Mouse (Mus musculus): ENCODE results near the gene Slc2a2. TPM values are rescaled to one million over a fixed set of nuclear protein-coding genes. Genes with fewer than 3 reads are reported as not detected.
A peak's percentile ranks its signal among the peaks of the same experiment; 100 is the strongest.
"Not testable (repeated sequence)": the region's sequence is repeated elsewhere in the genome, so short reads cannot be mapped to it uniquely, and the experiment has no call there.

Slc2a2 gene
- polyA plus RNA-seq, 1 experiment from 2014 or later = 28.6 TPM

DNA sequence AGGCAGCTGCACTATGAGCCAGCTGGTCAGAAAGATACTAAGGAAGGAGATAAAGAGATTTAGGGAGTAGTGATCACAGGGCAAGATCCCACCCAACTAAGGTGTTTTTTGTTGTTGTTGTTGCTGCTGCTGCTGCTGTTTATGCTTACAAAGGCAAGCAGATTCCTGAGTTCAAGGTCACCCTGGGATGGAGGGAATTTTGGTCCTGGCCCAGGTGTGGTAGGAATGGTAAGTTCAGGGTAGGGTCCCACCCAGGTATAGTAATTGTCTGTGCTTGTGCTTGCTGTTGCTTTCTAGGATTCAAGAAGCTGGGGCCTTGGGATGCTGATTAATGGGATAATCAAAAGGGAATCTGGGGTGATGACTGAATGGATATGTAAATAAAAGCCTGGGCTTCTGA is 51.3 kb downstream of the Slc2a2 start:
- ATAC-seq (ENCODE audit: low FRiP score, low TSS enrichment) = no peak
- no peaks in the 10 kb centered on the region for H3K4me1 ChIP-seq (ENCODE audit: insufficient read depth, low read length)
- H3K4me2 ChIP-seq (replicated peaks; ENCODE audit: low read depth, low read length) = no peak overlapping the region

DNA sequence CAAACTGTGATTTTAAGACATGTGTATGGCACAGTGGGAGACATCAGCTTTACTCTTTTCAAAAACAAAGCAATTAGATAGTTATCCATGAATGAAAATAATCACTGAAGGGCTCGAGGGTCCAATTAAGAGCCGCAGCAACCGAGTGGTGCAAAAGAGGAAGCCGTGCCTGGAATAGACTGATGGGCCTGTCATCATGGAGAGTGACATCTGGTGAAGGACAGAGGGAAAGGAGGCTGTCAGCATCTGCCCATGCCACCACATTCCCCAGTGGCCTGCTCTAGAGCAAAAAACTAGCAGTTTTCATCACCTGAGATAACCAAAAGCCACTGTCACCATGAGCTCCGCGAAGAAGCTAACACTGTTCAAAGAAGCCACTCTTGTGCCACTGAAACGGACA is 57.8 kb downstream of the Slc2a2 start:
- Histone ChIP-seq H3K4me2 (replicated peaks; ENCODE audit: low read depth, low read length) (no peak overlapping the region), H3K4me3 (ENCODE audit: low read length) (no peak overlapping the region), H3K27me3 (ENCODE audit: insufficient read depth, low read length) (no peaks in the 10 kb centered on the region), H3K9me3 (ENCODE audit: low read length) (no peaks in the 10 kb centered on the region), H3K36me3 (ENCODE audit: insufficient read depth, low read length) (no peaks in the 10 kb centered on the region), H3K27ac (ENCODE audit: low read length) (no peak overlapping the region), H3K4me1 (ENCODE audit: insufficient read depth, low read length) (no peaks in the 10 kb centered on the region), H3K9ac (replicated peaks; ENCODE audit: low read length) (no peak overlapping the region)
- ATAC-seq (ENCODE audit: low FRiP score, low TSS enrichment) = no peak
- WGBS = 84% methylated on average over 7 of the region's 7 CpGs

More for the DNA sequence above, 51.3 kb downstream of the Slc2a2 start:
- H3K36me3 ChIP-seq (ENCODE audit: insufficient read depth, low read length) = no peaks in the 10 kb centered on the region
- no peak overlapping the region for H3K27ac ChIP-seq (ENCODE audit: low read length)
- H3K9me3 ChIP-seq (ENCODE audit: low read length) = no peaks in the 10 kb centered on the region
- H3K27me3 ChIP-seq (ENCODE audit: insufficient read depth, low read length) = no peaks in the 10 kb centered on the region
- no peak overlapping the region for H3K4me3 ChIP-seq (ENCODE audit: low read length)
- no peak overlapping the region for H3K9ac ChIP-seq (replicated peaks; ENCODE audit: low read length)

DNA sequence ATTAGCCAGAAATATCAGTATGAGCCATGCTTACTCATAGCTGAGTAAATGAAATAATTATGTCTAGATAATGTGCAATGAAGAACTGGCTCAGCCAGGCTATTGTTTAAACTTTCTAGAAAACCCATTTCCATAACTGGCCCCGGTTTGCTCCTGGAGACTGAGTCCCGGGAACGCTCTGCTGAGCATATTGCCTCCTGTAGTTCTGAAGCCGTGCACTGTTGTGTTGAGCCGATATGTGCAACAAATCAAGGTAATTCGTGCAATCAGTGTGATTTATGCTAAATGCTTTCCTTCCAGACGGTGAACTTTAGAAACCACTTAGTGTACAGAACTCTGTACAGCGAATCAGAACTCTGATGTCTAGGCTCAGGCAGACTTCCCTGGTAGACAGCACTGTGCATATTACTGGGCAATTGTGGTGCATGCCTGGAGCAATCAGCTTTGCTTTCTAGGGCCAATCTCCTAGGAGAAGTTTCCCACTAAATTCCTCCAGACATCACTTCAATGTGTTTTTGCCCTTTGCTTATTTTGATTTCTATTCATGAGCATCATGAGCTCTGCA is 63.6 kb downstream of the Slc2a2 start:
- no peak overlapping the region for H3K4me2 ChIP-seq (replicated peaks; ENCODE audit: low read depth, low read length)
- WGBS = 30% methylated on average over 8 of the region's 8 CpGs
- 0 out of 2 replicates have a peak, but pooled peaks have one; percentile 39 for ATAC-seq (ENCODE audit: low FRiP score, low TSS enrichment)

DNA sequence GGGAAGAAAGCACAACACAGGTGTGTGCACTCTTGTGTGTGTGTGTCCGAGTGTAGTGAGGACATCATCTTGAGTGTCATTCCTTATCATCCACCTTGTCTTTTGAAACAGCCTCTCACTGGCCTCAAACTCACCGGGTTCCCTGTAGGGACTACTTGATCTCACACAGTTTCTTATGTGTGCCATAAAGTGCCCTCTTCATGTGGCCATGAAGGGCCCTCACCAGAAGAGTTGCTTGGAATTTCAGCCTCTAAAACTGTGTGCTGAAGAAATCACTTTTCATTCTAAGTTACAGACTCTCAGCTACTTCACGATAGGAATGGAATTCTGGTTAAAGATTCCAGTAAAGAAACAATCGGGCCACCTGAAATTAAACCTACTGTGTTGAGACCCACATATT is 69.2 kb downstream of the Slc2a2 start:
- 90% methylated on average over 4 of the region's 4 CpGs for WGBS
- H3K9me3 ChIP-seq (ENCODE audit: low read length) = no peaks in the 10 kb centered on the region
- ATAC-seq (ENCODE audit: low FRiP score, low TSS enrichment) = no peak

More for the DNA sequence above, 63.6 kb downstream of the Slc2a2 start:
- H3K36me3 ChIP-seq (ENCODE audit: insufficient read depth, low read length) = no peaks in the 10 kb centered on the region
- H3K4me3 ChIP-seq (ENCODE audit: low read length) = no peak overlapping the region
- 0 out of 2 replicates have a peak, but pooled peaks cover 3% of the 10 kb centered on the region for H3K4me1 ChIP-seq (ENCODE audit: insufficient read depth, low read length)
- H3K9me3 ChIP-seq (ENCODE audit: low read length) = no peaks in the 10 kb centered on the region
- no peak overlapping the region for H3K9ac ChIP-seq (replicated peaks; ENCODE audit: low read length)
- H3K27me3 ChIP-seq (ENCODE audit: insufficient read depth, low read length) = no peaks in the 10 kb centered on the region
- no peak overlapping the region for H3K27ac ChIP-seq (ENCODE audit: low read length)

DNA sequence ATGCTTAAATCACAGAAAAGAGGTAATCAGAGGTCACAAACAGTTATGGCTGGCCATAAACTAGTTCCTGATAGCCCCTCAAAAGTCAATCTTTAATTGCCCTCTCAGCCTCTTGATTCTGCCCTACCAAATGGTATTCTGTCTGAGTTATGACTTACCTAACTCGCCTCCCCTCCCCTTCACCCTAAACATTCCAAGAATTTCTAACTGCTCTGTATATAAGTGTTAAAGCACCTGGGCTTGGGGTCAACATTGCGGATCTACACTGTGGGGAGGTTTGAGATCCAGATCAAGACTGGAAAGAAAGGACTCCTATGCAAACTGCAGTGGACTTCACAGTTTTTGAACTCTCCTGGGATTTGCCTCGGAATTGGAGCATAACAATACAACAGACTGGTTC is 70.5 kb downstream of the Slc2a2 start:
- H3K27ac ChIP-seq (ENCODE audit: low read length) = no peak overlapping the region
- H3K9ac ChIP-seq (replicated peaks; ENCODE audit: low read length) = no peak overlapping the region
- H3K4me2 ChIP-seq (replicated peaks; ENCODE audit: low read depth, low read length) = no peak overlapping the region
- H3K4me1 ChIP-seq (ENCODE audit: insufficient read depth, low read length) = no peaks in the 10 kb centered on the region
- no peaks in the 10 kb centered on the region for H3K36me3 ChIP-seq (ENCODE audit: insufficient read depth, low read length)
- H3K9me3 ChIP-seq (ENCODE audit: low read length) = no peaks in the 10 kb centered on the region
- WGBS = 55% methylated on average over 3 of the region's 3 CpGs
- H3K27me3 ChIP-seq (ENCODE audit: insufficient read depth, low read length) = no peaks in the 10 kb centered on the region
- no peak overlapping the region for H3K4me3 ChIP-seq (ENCODE audit: low read length)
- no peak for ATAC-seq (ENCODE audit: low FRiP score, low TSS enrichment)

More for the DNA sequence above, 69.2 kb downstream of the Slc2a2 start:
- H3K4me1 ChIP-seq (ENCODE audit: insufficient read depth, low read length) = no peaks in the 10 kb centered on the region
- no peak overlapping the region for H3K4me3 ChIP-seq (ENCODE audit: low read length)
- H3K36me3 ChIP-seq (ENCODE audit: insufficient read depth, low read length) = no peaks in the 10 kb centered on the region
- H3K9ac ChIP-seq (replicated peaks; ENCODE audit: low read length) = no peak overlapping the region
- H3K27me3 ChIP-seq (ENCODE audit: insufficient read depth, low read length) = no peaks in the 10 kb centered on the region
- no peak overlapping the region for H3K27ac ChIP-seq (ENCODE audit: low read length)
- H3K4me2 ChIP-seq (replicated peaks; ENCODE audit: low read depth, low read length) = no peak overlapping the region

DNA sequence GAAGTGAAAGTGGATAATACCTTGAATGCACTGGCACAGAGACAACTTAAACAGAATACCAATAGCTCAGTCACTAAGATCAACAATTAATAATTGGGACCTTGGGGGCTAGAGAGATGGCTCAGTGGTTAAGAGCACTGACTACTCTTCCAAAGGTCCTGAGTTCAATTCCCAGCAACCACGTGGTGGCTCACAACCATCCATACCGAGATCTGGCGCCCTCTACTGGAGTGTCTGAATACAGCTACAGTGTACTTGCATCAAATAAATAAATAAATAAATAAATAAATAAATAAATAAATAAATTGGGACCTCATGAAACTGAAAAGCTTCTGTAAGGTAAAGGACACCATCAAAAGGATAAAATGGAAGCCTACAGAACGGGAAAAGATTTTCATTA is 75.2 kb downstream of the Slc2a2 start:
- H3K27me3 ChIP-seq (ENCODE audit: insufficient read depth, low read length); H3K4me3 ChIP-seq (ENCODE audit: low read length); H3K9ac ChIP-seq (replicated peaks; ENCODE audit: low read length); H3K36me3 ChIP-seq (ENCODE audit: insufficient read depth, low read length); H3K9me3 ChIP-seq (ENCODE audit: low read length); H3K27ac ChIP-seq (ENCODE audit: low read length); H3K4me1 ChIP-seq (ENCODE audit: insufficient read depth, low read length); H3K4me2 ChIP-seq (replicated peaks; ENCODE audit: low read depth, low read length); ATAC-seq (ENCODE audit: low FRiP score, low TSS enrichment): not testable (repeated sequence)
- whole genome bisulfite sequencing = 70% methylated on average over 4 of the region's 4 CpGs

DNA sequence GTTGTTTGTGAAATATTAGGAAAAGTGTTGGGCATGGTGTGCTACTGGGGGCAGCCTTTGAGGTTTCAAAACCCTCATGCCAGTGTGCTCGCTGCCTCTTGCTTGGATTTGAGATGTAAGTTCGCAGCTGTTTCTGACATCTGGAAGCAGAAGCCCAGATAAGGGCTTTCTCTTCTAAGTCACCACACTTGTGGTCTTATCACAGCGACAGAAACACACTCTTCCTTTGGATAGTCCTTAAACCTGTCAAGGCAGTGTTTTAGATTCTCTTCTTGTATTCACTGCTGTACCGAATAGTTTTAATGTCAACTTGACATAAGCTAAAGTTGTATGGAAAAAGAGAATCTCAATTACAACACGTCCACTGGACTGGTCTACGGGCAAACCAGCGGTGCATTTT is 77.7 kb downstream of the Slc2a2 start:
- 88% methylated on average over 7 of the region's 7 CpGs for WGBS
- H3K9ac ChIP-seq (replicated peaks; ENCODE audit: low read length) = no peak overlapping the region
- H3K27me3 ChIP-seq (ENCODE audit: insufficient read depth, low read length) = no peaks in the 10 kb centered on the region
- H3K36me3 ChIP-seq (ENCODE audit: insufficient read depth, low read length) = no peaks in the 10 kb centered on the region
- H3K9me3 ChIP-seq (ENCODE audit: low read length) = peaks cover 3% of the 10 kb centered on the region; the same call in 1 of the 2 replicates
- H3K4me1 ChIP-seq (ENCODE audit: insufficient read depth, low read length) = no peaks in the 10 kb centered on the region
- H3K4me2 ChIP-seq (replicated peaks; ENCODE audit: low read depth, low read length) = no peak overlapping the region
- no peak for ATAC-seq (ENCODE audit: low FRiP score, low TSS enrichment)
- no peak overlapping the region for H3K27ac ChIP-seq (ENCODE audit: low read length)
- no peak overlapping the region for H3K4me3 ChIP-seq (ENCODE audit: low read length)

DNA sequence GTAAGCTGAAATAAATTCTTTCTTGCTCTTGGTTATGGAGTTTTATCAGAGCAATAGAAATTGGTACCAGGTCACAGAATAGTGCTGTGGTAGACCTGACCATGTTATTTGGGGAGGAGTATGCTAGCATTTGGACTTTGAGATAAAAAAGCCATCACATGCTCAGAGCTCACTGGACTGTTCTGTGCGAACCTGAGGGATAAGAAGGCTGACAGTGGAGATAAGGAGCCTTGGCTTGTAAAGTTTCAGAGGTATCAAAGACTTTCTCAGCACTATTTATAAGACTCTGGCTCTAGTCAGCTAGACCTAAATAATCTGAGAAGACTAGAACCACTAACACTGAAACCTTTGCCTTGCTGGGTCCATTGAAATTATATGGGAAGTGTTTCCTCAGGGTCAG is 78.3 kb downstream of the Slc2a2 start:
- no peak overlapping the region for H3K27ac ChIP-seq (ENCODE audit: low read length)
- no peaks in the 10 kb centered on the region for H3K27me3 ChIP-seq (ENCODE audit: insufficient read depth, low read length)
- H3K4me1 ChIP-seq (ENCODE audit: insufficient read depth, low read length) = no peaks in the 10 kb centered on the region
- no peak overlapping the region for H3K4me2 ChIP-seq (replicated peaks; ENCODE audit: low read depth, low read length)
- no peak overlapping the region for H3K9ac ChIP-seq (replicated peaks; ENCODE audit: low read length)
- H3K4me3 ChIP-seq (ENCODE audit: low read length) = no peak overlapping the region
- H3K9me3 ChIP-seq (ENCODE audit: low read length) = peaks cover 3% of the 10 kb centered on the region; the same call in 1 of the 2 replicates
- 92% methylated on average over 1 of the region's 1 CpGs for WGBS
- H3K36me3 ChIP-seq (ENCODE audit: insufficient read depth, low read length) = no peaks in the 10 kb centered on the region
- no peak for ATAC-seq (ENCODE audit: low FRiP score, low TSS enrichment)

DNA sequence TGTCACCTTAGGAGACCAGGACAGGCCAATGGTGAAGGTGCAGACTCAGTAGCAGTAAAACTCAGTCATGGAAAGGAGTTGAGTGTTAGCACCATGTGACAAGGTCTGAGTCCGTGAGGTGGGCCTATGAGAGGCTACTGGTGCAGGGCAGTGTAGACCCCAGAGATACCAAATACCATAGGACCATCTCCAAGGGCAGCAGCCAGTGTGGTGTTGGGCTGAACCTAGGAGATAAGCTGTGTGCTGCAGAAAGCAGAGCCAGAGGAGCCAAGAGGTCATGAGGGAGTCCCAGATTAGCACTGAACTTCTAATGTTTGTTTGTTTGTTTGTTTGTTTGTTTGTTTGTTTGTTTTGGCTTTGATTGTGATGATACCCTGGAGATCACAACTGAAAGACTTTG is 78.8 kb downstream of the Slc2a2 start:
- WGBS = 83% methylated on average over 1 of the region's 1 CpGs
- ATAC-seq (ENCODE audit: low FRiP score, low TSS enrichment) = no peak
- no peaks in the 10 kb centered on the region for H3K4me1 ChIP-seq (ENCODE audit: insufficient read depth, low read length)
- H3K4me3 ChIP-seq (ENCODE audit: low read length) = no peak overlapping the region
- H3K27ac ChIP-seq (ENCODE audit: low read length) = no peak overlapping the region
- peaks cover 3% of the 10 kb centered on the region; the same call in 1 of the 2 replicates for H3K9me3 ChIP-seq (ENCODE audit: low read length)
- H3K36me3 ChIP-seq (ENCODE audit: insufficient read depth, low read length) = no peaks in the 10 kb centered on the region
- no peak overlapping the region for H3K9ac ChIP-seq (replicated peaks; ENCODE audit: low read length)
- H3K4me2 ChIP-seq (replicated peaks; ENCODE audit: low read depth, low read length) = no peak overlapping the region
- no peaks in the 10 kb centered on the region for H3K27me3 ChIP-seq (ENCODE audit: insufficient read depth, low read length)

DNA sequence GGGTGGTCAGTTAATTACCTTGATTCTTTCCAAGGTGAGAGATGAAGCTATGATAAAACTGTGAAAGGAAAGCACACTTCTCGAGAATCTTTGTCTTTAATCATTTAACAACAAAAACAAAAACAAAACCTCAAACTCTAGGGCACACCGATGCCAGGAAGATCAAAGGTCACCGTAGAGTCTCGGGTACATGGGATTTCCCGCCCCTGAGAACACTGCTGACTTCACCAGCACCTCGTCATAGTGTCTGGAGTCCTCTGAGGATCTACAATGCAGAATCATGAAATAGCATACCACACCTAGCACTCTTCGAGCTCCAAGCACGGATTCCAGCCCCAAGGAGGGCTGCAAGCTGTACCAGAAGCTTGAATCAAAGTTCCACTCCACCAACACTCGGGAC is 82.8 kb downstream of the Slc2a2 start:
- H3K9me3 ChIP-seq (ENCODE audit: low read length) = peaks cover 3% of the 10 kb centered on the region; the same call in 1 of the 2 replicates
- H3K4me3 ChIP-seq (ENCODE audit: low read length) = peak overlapping the region; percentile 76; the same call in 1 of the 2 replicates
- no peaks in the 10 kb centered on the region for H3K27me3 ChIP-seq (ENCODE audit: insufficient read depth, low read length)
- H3K27ac ChIP-seq (ENCODE audit: low read length) = no peak overlapping the region
- WGBS = 70% methylated on average over 9 of the region's 9 CpGs
- no peaks in the 10 kb centered on the region for H3K36me3 ChIP-seq (ENCODE audit: insufficient read depth, low read length)
- 0 out of 2 replicates have a peak, but pooled peaks have one; percentile 8 for ATAC-seq (ENCODE audit: low FRiP score, low TSS enrichment)
- peak overlapping the region; percentile 100 for H3K4me2 ChIP-seq (replicated peaks; ENCODE audit: low read depth, low read length)
- peaks cover 4% of the 10 kb centered on the region; the same call in 1 of the 2 replicates for H3K4me1 ChIP-seq (ENCODE audit: insufficient read depth, low read length)
- no peak overlapping the region for H3K9ac ChIP-seq (replicated peaks; ENCODE audit: low read length)

Measured in kidney, embryonic 16.5 days (tissue).